Mouse (Mus musculus): ENCODE data around the gene Dst. TPM values are rescaled to one million over a fixed set of nuclear protein-coding genes. Genes with fewer than 3 reads are reported as not detected.

The Dst gene
- total RNA-seq, 4 experiments from 2014 or later: 366 to 489 (median 444) TPM

GRCm38 (mm10) chr1:34025879-34026278, 117.9 kb downstream of the Dst start:
- DNase-seq (ENCODE audit: low spot score): no peak

GRCm38 (mm10) chr1:34028722-34029121, 120.7 kb downstream of the Dst start:
- DNase-seq (ENCODE audit: low spot score): no peak

GRCm38 (mm10) chr1:34030330-34031021, 122.5 kb downstream of the Dst start:
- no peak for DNase-seq (ENCODE audit: low spot score)

- no peak for DNase-seq (ENCODE audit: low spot score)
Measured at GRCm38 (mm10) chr1:34033052-34033451, 125.0 kb downstream of the Dst start.

- DNase-seq (ENCODE audit: low spot score): no peak
Measured at GRCm38 (mm10) chr1:34033478-34033877, 125.5 kb downstream of the Dst start.

- no peak for DNase-seq (ENCODE audit: low spot score)
Measured at GRCm38 (mm10) chr1:34033958-34034357, 125.9 kb downstream of the Dst start.

GRCm38 (mm10) chr1:34036111-34036510, 128.1 kb downstream of the Dst start:
- no peak for DNase-seq (ENCODE audit: low spot score)

GRCm38 (mm10) chr1:34038571-34038970, 130.5 kb downstream of the Dst start:
- no peak for DNase-seq (ENCODE audit: low spot score)

- DNase-seq (ENCODE audit: low spot score): no peak
Measured at GRCm38 (mm10) chr1:34040049-34040448, 132.0 kb downstream of the Dst start.

GRCm38 (mm10) chr1:34040901-34041721, 133.1 kb downstream of the Dst start:
- no peak for DNase-seq (ENCODE audit: low spot score)

GRCm38 (mm10) chr1:34042299-34042698, 134.3 kb downstream of the Dst start:
- DNase-seq (ENCODE audit: low spot score): no peak

GRCm38 (mm10) chr1:34043327-34043726, 135.3 kb downstream of the Dst start:
- no peak for DNase-seq (ENCODE audit: low spot score)

- DNase-seq (ENCODE audit: low spot score): no peak
Measured at GRCm38 (mm10) chr1:34043836-34044550, 136.0 kb downstream of the Dst start.

GRCm38 (mm10) chr1:34044675-34045074, 136.7 kb downstream of the Dst start:
- no peak for DNase-seq (ENCODE audit: low spot score)

GRCm38 (mm10) chr1:34047285-34047684, 139.3 kb downstream of the Dst start:
- DNase-seq (ENCODE audit: low spot score): no peak

- no peak for DNase-seq (ENCODE audit: low spot score)
Measured at GRCm38 (mm10) chr1:34051251-34051650, 143.2 kb downstream of the Dst start.

GRCm38 (mm10) chr1:34052422-34052821, 144.4 kb downstream of the Dst start:
- DNase-seq (ENCODE audit: low spot score): no peak

- no peak for DNase-seq (ENCODE audit: low spot score)
Measured at GRCm38 (mm10) chr1:34054970-34055369, 146.9 kb downstream of the Dst start.

GRCm38 (mm10) chr1:34056658-34057057, 148.6 kb downstream of the Dst start:
- no peak for DNase-seq (ENCODE audit: low spot score)

GRCm38 (mm10) chr1:34059231-34059630, 151.2 kb downstream of the Dst start:
- DNase-seq (ENCODE audit: low spot score): no peak

GRCm38 (mm10) chr1:34060446-34060845, 152.4 kb downstream of the Dst start:
- DNase-seq (ENCODE audit: low spot score): no peak

GRCm38 (mm10) chr1:34061078-34061477, 153.1 kb downstream of the Dst start:
- DNase-seq (ENCODE audit: low spot score): peak; percentile 83

Measured in heart, adult 8-10 months (tissue).